Mouse (Mus musculus): ENCODE measurements around the gene Gm11983.

- TF ChIP-seq POLR2A (IDR thresholded peaks at IDR 0.05; ENCODE audit: extremely low read depth, insufficient read depth, low read length) = no peak
- no peak for TF ChIP-seq CTCF (IDR thresholded peaks at IDR 0.05; ENCODE audit: low read depth, low read length)
These were observed 9.3 kb downstream of the Gm11983 start for GRCm38 (mm10) chr11:6828196-6828595.

All from liver, adult 2 months (tissue).